Mouse (Mus musculus) liver, embryonic 14.5 days (tissue): Measurements from ENCODE around the gene Efna5.

Experiments used
- CTCF ChIP-seq: IDR thresholded peaks from 2 replicates; pipeline ENCODE4 v1.5.1; 2016; ENCODE audit warnings: antibody characterized with exemption, low read depth, control low read depth
- EP300 ChIP-seq: IDR thresholded peaks from 2 replicates; pipeline ENCODE4 v1.6.1; 2016; ENCODE audit warnings: antibody characterized with exemption, low read depth

DNA sequence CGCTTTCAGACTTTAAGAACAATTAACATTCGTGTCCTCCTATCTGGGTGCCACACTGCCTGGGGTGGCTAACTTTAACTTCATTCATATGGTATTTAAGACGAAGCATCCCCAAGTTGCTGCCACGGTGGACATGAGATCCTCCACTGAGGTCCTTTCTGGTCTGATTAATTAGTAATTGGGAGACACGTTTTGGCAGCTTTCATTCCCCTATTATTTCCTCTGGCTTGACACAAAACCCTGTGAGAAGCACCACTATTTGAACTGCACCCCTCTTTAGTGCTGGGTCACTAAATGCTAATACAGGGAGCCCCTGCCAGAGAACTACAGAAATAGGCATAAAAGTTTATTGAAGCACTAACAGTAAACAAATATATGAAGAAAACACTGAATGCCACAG lies 9.9 kb downstream of the Efna5 start:
- TF ChIP-seq CTCF (no peak), EP300 (no peak)
